ENCODE assay signal across 10 mouse cellular contexts in genomic region chr17:27361362-27361761, GRCm38 (mm10).
DNase-seq lines count a peak whose midpoint lies in the region; ATAC-seq lines count a peak whose summit lies in the region.
"Had no signal": no experiment of that assay in that cellular context is flagged by ENCODE, and none has a peak within 500 bp of the region (broad histone marks: within the 10 kb centered on the region; RNA-seq: fewer than 3 reads in every experiment).

No protein-coding gene starts in this region.

- H3K4me1 ChIP-seq in liver, embryonic 12.5 days, result no peaks in the 10 kb centered on the region
- H3K4me1 ChIP-seq: embryonic facial prominence, embryonic 15.5 days; stomach, embryonic 15.5 days had no signal

- ATAC-seq in liver, embryonic 12.5 days, result no peak

- 59% methylated on average over 2 of the region's 2 CpGs for WGBS in liver, embryonic 12.5 days (ENCODE audit: insufficient replicate concordance)

- H3K4me2 ChIP-seq in liver, embryonic 12.5 days, result no peak overlapping the region
- H3K4me2 ChIP-seq: embryonic facial prominence, embryonic 15.5 days; stomach, embryonic 15.5 days had no signal

- no peak overlapping the region for H3K4me3 ChIP-seq in liver, embryonic 12.5 days
- H3K4me3 ChIP-seq: embryonic facial prominence, embryonic 15.5 days; stomach, embryonic 15.5 days had no signal

- intact Hi-C loops in left cerebral cortex, postnatal 4 days (cut with DNase I), result no loop called here

- no peak overlapping the region for H3K9ac ChIP-seq in liver, embryonic 12.5 days
- H3K9ac ChIP-seq: embryonic facial prominence, embryonic 15.5 days; stomach, embryonic 15.5 days had no signal

- no peaks in the 10 kb centered on the region for H3K36me3 ChIP-seq in liver, embryonic 12.5 days
- H3K36me3 ChIP-seq: embryonic facial prominence, embryonic 15.5 days; stomach, embryonic 15.5 days had no signal

- 0 out of 2 replicates have a peak, but pooled peaks cover 4% of the 10 kb centered on the region for H3K27me3 ChIP-seq in liver, embryonic 12.5 days (replicated peaks)
- H3K27me3 ChIP-seq: embryonic facial prominence, embryonic 15.5 days; stomach, embryonic 15.5 days had no signal

- H3K27ac ChIP-seq in liver, embryonic 12.5 days, result no peak overlapping the region
- H3K27ac ChIP-seq: embryonic facial prominence, embryonic 15.5 days; stomach, embryonic 15.5 days had no signal

- no peaks in the 10 kb centered on the region for H3K9me3 ChIP-seq in liver, embryonic 12.5 days (replicated peaks)
- H3K9me3 ChIP-seq: embryonic facial prominence, embryonic 15.5 days; stomach, embryonic 15.5 days had no signal

- peak; percentile 13 for DNase-seq in cerebellum, adult 9-10 months
- DNase-seq in cerebellum, postnatal 25 days, result no peak
- DNase-seq in left cerebral cortex, postnatal 4 days, result peak; percentile 27
- no peak for DNase-seq in left cerebral cortex, adult 8-10 months (ENCODE audit: low spot score in 2 of 2)
- DNase-seq in brain, adult 2 months (ENCODE audit: low read depth, low spot score), result peak; percentile 58
- DNase-seq in kidney, postnatal 10 days, result peak; percentile 20
- DNase-seq in spleen, adult 18-20 months, result no peak

Comparison
In these comparisons a context has a peak if more than half of its experiments do, and no peak if none do; other contexts are left out.
1. DNase-seq: peak in cerebellum, adult 9-10 months (single experiment), left cerebral cortex, postnatal 4 days (single experiment), brain, adult 2 months (single experiment) and kidney, postnatal 10 days (single experiment); none in cerebellum, postnatal 25 days (0 of 2), left cerebral cortex, adult 8-10 months (0 of 2) and spleen, adult 18-20 months (0 of 2).